Mouse (Mus musculus) midbrain, embryonic 14.5 days (tissue): ENCODE data around the gene Kcnk13. TPM values are rescaled to one million over a fixed set of nuclear protein-coding genes. Genes with fewer than 3 reads are reported as not detected.

ENCODE experiments used
- ATAC-seq: fragments of 200-750 bp; cut with Nextera tagmentation; 2 replicates; pipeline ENCODE4 v1.8.0; 2017; ENCODE audit warnings: moderate number of reproducible peaks, moderate library complexity; ENCODE audit not compliant: low FRiP score, low TSS enrichment
- DNase-seq: peaks from one replicate; pipeline ENCODE4 v3.0.0-alpha.2; 2015
- H3K27ac ChIP-seq: fragments of 300-500 bp; sonication (generic); replicated peaks from 2 replicates; pipeline ENCODE4 v1.5.1; 2014; ENCODE audit warnings: mild to moderate bottlenecking, low read depth, low read length, moderate library complexity
- H3K27me3 ChIP-seq: fragments of 300-500 bp; sonication (generic); 2 replicates; pipeline ENCODE4 v1.6.1; 2014; ENCODE audit warnings: low read length, control low read depth, mixed read lengths; ENCODE audit not compliant: control insufficient read depth, insufficient read depth
- H3K36me3 ChIP-seq: fragments of 300-500 bp; sonication (generic); 2 replicates; pipeline ENCODE4 v1.6.1; 2014; ENCODE audit warnings: low read length, control low read depth; ENCODE audit not compliant: control insufficient read depth, insufficient read depth
- H3K4me1 ChIP-seq: fragments of 300-500 bp; sonication (generic); 2 replicates; pipeline ENCODE4 v1.6.1; 2014; ENCODE audit warnings: mild to moderate bottlenecking, antibody characterized with exemption, low read length, control low read depth; ENCODE audit not compliant: control insufficient read depth, insufficient read depth
- H3K4me2 ChIP-seq: fragments of 300-500 bp; sonication (generic); 2 replicates; pipeline ENCODE4 v1.6.1; 2014; ENCODE audit warnings: mild to moderate bottlenecking, low read length, moderate library complexity
- H3K4me3 ChIP-seq: fragments of 300-500 bp; sonication (generic); replicated peaks from 2 replicates; pipeline ENCODE4 v1.5.1; 2014; ENCODE audit warnings: low read depth, low read length
- H3K9ac ChIP-seq: fragments of 300-500 bp; sonication (generic); replicated peaks from 2 replicates; pipeline ENCODE4 v1.6.1; 2014; ENCODE audit warnings: mild to moderate bottlenecking, low read length, moderate library complexity
- H3K9me3 ChIP-seq: fragments of 300-500 bp; sonication (generic); 2 replicates; pipeline ENCODE4 v1.6.1; 2016; ENCODE audit warnings: low read length, control low read depth, mixed read lengths; ENCODE audit not compliant: control insufficient read depth
- WGBS: fragments of 180-500 bp; shearing (Covaris S2); extraction: QIAGEN DNeasy Blood & Tissue Kit; methylation state at CpG from one replicate; pipeline ENCODE4 v1.1.7; 2014; 5-methylcytosine and 5-hydroxymethylcytosine counted together
- polyA plus RNA-seq: library from polyadenylated mRNA; unstranded; fragments of >200 nt; fragmentation: Nextera tagmentation; extraction: Ambion mirVana; gene quantifications from 2 replicates; pipeline ENCODE4 v1.2.1, GENCODE M21; 2014

Kcnk13 gene
- polyA plus RNA-seq, 1 experiment from 2014 or later, result 0.79 TPM

DNA sequence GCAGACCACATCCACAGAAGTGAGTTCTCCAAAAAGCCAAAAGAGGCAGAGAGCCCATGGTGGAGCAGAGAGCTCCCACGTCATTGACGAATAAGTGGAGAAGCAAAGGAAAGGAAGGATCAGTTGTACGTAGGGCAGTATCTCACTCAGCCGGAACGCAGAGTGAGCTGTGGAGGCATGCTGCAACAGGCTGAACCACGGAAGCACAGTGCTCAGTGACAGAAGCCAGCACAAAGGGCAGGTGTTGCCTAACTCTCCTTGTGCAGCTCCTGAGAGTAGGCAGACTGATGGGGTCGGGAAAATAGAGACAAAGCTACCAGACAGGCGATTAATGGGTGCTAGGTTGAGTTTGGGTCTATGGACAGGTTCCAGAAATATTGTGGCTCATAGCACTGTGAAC lies 77.8 kb downstream of the Kcnk13 start:
- Histone ChIP-seq H3K9me3 (no peaks in the 10 kb centered on the region), H3K36me3 (no peaks in the 10 kb centered on the region), H3K9ac (no peak overlapping the region), H3K27ac (no peak overlapping the region), H3K4me3 (no peak overlapping the region), H3K4me2 (no peak overlapping the region), H3K27me3 (no peaks in the 10 kb centered on the region), H3K4me1 (no peaks in the 10 kb centered on the region)
- DNase-seq (no peak), ATAC-seq (no peak)
- 81% methylated on average over 8 of the region's 8 CpGs for WGBS

DNA sequence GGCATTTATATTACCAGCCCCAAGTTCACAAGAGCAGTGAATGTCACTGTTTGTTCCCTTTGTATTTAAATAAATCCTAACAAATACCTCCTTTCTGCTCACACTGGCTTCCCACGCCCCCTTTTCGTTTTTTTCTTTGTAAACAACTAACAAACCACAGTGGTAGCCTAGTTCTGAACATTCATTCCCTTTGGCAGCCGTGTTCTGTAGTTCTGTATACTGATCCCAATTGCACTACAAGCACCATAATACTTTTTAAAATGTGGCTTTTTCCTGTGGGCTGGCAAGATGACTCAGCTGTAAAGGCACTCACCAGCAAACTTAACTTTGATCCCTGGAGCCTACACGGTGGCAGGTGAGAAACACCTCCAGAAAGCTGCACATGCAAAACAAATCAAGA lies 80.4 kb downstream of the Kcnk13 start:
- no peak overlapping the region for H3K27ac ChIP-seq
- WGBS, result 68% methylated on average over 4 of the region's 4 CpGs
- no peak for ATAC-seq
- no peak overlapping the region for H3K9ac ChIP-seq
- H3K4me2 ChIP-seq, result no peak overlapping the region
- no peaks in the 10 kb centered on the region for H3K36me3 ChIP-seq
- no peaks in the 10 kb centered on the region for H3K9me3 ChIP-seq
- no peak overlapping the region for H3K4me3 ChIP-seq
- no peaks in the 10 kb centered on the region for H3K4me1 ChIP-seq
- DNase-seq, result no peak
- no peaks in the 10 kb centered on the region for H3K27me3 ChIP-seq

DNA sequence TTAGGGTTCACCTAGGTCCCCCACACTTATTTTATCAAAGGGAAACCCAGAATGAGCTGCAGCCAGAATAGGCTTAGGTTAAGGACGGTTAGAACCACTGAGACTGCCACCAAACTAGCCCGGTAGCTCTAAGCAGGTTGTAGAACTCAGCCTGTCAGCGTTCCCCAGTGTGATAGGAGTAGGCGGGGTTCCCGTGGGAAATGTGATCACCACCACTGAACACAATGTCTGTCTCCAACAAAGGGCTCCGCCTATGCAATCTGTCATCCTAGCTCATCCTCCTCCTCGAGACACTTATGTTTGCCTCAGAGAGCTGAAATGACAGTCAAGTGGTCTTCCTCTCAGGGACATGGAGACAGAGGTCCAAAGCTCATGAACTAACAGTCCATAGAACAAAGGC lies 86.3 kb downstream of the Kcnk13 start:
- no peak for DNase-seq
- Histone ChIP-seq H3K4me3 (no peak overlapping the region), H3K4me2 (no peak overlapping the region), H3K27ac (no peak overlapping the region), H3K9ac (no peak overlapping the region), H3K9me3 (no peaks in the 10 kb centered on the region), H3K4me1 (no peaks in the 10 kb centered on the region), H3K36me3 (no peaks in the 10 kb centered on the region), H3K27me3 (no peaks in the 10 kb centered on the region)
- WGBS, result 72% methylated on average over 7 of the region's 7 CpGs
- ATAC-seq, result no peak

DNA sequence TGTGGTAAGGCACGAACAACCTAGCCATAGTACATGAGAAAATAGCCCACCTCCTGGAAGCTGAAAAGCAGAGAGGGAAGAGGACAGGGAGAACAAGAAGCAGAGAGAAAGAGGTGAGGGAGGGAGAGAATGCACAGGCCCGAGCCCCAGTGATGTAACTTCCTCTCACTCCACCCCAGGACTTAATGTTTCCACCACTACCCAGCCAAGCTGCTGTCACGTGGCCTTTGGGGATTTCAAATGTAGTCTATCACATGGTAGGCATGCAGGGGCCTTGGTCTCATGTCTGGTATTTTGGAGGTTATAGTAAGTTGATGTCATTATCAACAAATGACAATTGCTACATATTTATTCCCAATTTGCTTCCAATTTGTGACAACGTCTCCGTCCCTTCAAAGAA lies 89.3 kb downstream of the Kcnk13 start:
- H3K9ac ChIP-seq, result no peak overlapping the region
- WGBS, result 85% methylated on average over 5 of the region's 5 CpGs
- no peaks in the 10 kb centered on the region for H3K9me3 ChIP-seq
- H3K36me3 ChIP-seq, result no peaks in the 10 kb centered on the region
- DNase-seq (no peak), ATAC-seq (no peak)
- no peak overlapping the region for H3K4me2 ChIP-seq
- no peaks in the 10 kb centered on the region for H3K4me1 ChIP-seq
- no peak overlapping the region for H3K4me3 ChIP-seq
- no peaks in the 10 kb centered on the region for H3K27me3 ChIP-seq
- no peak overlapping the region for H3K27ac ChIP-seq

DNA sequence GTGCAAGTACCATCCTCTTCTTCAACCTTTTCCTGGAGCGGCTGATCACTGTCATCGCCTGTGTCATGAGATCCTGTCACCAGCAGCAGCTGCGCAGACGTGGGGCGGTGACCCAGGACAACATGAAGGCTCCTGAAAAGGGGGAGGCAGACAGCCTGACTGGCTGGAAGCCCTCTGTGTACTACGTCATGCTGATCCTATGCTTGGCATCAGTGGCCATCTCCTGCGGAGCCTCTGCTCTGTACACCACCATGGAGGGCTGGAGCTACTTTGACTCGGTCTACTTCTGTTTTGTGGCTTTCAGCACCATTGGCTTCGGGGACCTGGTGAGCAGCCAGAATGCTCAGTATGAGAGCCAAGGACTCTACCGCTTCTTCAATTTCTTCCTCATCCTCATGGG lies 96.8 kb downstream of the Kcnk13 start:
- ATAC-seq (no peak), DNase-seq (no peak)
- Histone ChIP-seq H3K36me3 (no peaks in the 10 kb centered on the region), H3K9ac (no peak overlapping the region), H3K4me3 (no peak overlapping the region), H3K9me3 (no peaks in the 10 kb centered on the region), H3K27me3 (no peaks in the 10 kb centered on the region), H3K4me2 (no peak overlapping the region), H3K27ac (no peak overlapping the region), H3K4me1 (no peaks in the 10 kb centered on the region)
- 90% methylated on average over 10 of the region's 10 CpGs for WGBS

DNA sequence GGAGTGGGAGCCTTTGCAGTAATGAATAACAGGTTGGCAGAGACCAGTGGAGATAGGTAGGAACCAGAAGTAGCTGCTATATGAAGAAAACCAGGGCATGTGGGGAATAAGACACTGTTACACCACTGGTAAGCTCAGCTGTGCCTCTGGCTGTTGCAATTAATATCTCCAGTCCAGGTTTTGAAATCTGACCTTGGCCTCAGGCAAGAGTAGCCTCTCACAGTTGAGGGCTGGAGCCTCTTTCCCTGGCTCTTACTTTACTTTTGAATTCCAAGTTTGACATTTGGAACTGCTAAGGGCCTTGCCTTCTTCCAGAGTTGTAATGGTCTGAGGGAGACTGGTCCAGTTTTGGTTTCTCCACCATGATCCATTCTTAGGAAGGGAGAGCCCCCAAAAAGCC lies 97.5 kb downstream of the Kcnk13 start:
- Histone ChIP-seq H3K36me3 (no peaks in the 10 kb centered on the region), H3K4me2 (no peak overlapping the region), H3K9ac (no peak overlapping the region), H3K4me1 (no peaks in the 10 kb centered on the region), H3K27me3 (no peaks in the 10 kb centered on the region), H3K9me3 (no peaks in the 10 kb centered on the region), H3K27ac (no peak overlapping the region), H3K4me3 (no peak overlapping the region)
- DNase-seq, result no peak
- no peak for ATAC-seq

DNA sequence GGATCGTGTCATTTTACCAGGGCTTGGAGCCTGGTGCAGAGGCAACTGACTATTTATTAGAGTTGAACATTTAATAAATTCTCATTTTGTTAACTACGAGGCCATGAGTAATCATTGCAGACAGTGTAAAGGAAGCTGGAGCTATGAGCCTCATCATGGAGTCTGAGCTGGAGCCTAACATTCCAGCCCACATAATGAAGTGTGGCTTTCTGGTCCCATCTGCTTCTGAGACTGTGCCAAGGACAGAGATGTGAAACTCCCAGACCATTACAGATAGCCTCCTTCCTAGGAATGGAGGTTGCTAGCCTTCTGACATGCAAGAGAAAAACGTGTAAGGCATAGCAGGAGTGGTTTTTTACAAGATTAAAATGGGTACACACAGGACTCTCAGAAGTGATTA lies 98.3 kb downstream of the Kcnk13 start:
- no peak for DNase-seq
- H3K4me2 ChIP-seq, result no peak overlapping the region
- WGBS, result 81% methylated on average over 3 of the region's 3 CpGs

DNA sequence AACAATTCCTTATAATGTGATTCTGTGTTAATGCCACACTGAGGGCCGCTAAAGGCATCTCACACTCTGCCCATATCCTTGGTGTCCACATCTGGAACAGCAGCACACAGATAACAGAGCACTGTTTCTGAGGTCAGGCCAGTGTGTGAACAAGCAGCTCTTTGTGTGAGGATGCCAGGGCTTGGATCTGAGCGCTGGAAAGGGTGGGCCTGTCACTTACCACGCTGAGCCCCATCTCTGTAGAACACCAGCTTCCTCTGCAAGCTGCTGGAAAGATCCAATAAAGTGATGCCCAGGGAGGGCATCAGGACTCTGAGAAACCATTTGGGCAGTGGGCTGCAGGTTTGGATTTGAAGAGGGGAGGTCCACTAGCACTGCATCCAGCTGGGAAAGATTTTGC lies 100.8 kb downstream of the Kcnk13 start:
- ATAC-seq (no peak), DNase-seq (no peak)
- Histone ChIP-seq H3K36me3 (no peaks in the 10 kb centered on the region), H3K4me3 (no peak overlapping the region), H3K9ac (no peak overlapping the region), H3K4me2 (no peak overlapping the region), H3K27me3 (no peaks in the 10 kb centered on the region), H3K9me3 (no peaks in the 10 kb centered on the region), H3K27ac (no peak overlapping the region), H3K4me1 (no peaks in the 10 kb centered on the region)
- 83% methylated on average over 3 of the region's 3 CpGs for WGBS

More for the DNA sequence above, 98.3 kb downstream of the Kcnk13 start:
- Histone ChIP-seq H3K4me3 (no peak overlapping the region), H3K9ac (no peak overlapping the region), H3K27me3 (no peaks in the 10 kb centered on the region), H3K4me1 (no peaks in the 10 kb centered on the region), H3K27ac (no peak overlapping the region), H3K9me3 (no peaks in the 10 kb centered on the region), H3K36me3 (no peaks in the 10 kb centered on the region)
- no peak for ATAC-seq

DNA sequence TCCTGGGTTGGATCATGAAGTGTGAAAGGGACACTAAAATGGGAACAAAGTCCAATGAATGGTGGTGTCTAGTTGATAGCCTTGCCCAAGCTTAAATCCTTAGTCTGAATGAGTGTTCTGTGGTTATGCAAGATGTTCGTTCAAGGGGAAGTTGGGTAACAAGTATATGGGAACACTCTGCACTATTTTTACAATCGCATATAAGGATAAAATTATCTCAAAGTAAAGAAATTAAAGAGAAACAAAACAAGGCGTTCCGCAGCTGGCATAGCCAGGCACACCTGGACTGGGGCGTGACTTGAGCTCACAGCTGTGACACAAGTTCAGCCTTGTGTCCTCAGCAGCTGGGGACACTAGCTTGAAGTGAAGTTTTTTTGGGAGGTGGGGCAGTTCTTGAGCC lies 103.2 kb downstream of the Kcnk13 start:
- H3K9ac ChIP-seq, result no peak overlapping the region
- WGBS, result 96% methylated on average over 5 of the region's 5 CpGs

More for the DNA sequence above, 103.2 kb downstream of the Kcnk13 start:
- H3K27ac ChIP-seq, result no peak overlapping the region
- H3K4me1 ChIP-seq, result no peaks in the 10 kb centered on the region
- ATAC-seq (no peak), DNase-seq (no peak)
- no peak overlapping the region for H3K4me3 ChIP-seq
- no peaks in the 10 kb centered on the region for H3K36me3 ChIP-seq
- H3K4me2 ChIP-seq, result no peak overlapping the region
- H3K27me3 ChIP-seq, result no peaks in the 10 kb centered on the region
- H3K9me3 ChIP-seq, result no peaks in the 10 kb centered on the region
